Mouse (Mus musculus) 3T3-L1 (cell line): ENCODE measurements around the gene Gm5591.
"Not testable (repeated sequence)": the region's sequence is repeated elsewhere in the genome, so short reads cannot be mapped to it uniquely, and the experiment has no call there.

Source experiments
- DNase-seq: peaks from one replicate; pipeline ENCODE4 v3.0.0-alpha.2; 2015; ENCODE audit warnings: low read depth, low spot score

Gm5591 gene

GRCm38 (mm10) chr7:38528093-38528492, at the start of gene Gm5591:
TSS of gene Gm5591 (minus strand) at chr7:38528193.
- DNase-seq = not testable (repeated sequence)

GRCm38 (mm10) chr7:38488468-38488867, 39.5 kb downstream of the Gm5591 start:
- not testable (repeated sequence) for DNase-seq
